Mouse (Mus musculus) G1E (cell line): ENCODE data around the gene Ak3.

Source experiments
- CTCF ChIP-seq: IDR thresholded peaks from 2 replicates; pipeline ENCODE4 v1.5.1; 2012; ENCODE audit warnings: low read depth, low read length, inconsistent platforms, mixed read lengths
- TAL1 ChIP-seq: conservative IDR thresholded peaks from 2 replicates; pipeline ENCODE4 v1.6.1; 2012; ENCODE audit warnings: low read depth, low read length, inconsistent platforms, mixed read lengths

DNA sequence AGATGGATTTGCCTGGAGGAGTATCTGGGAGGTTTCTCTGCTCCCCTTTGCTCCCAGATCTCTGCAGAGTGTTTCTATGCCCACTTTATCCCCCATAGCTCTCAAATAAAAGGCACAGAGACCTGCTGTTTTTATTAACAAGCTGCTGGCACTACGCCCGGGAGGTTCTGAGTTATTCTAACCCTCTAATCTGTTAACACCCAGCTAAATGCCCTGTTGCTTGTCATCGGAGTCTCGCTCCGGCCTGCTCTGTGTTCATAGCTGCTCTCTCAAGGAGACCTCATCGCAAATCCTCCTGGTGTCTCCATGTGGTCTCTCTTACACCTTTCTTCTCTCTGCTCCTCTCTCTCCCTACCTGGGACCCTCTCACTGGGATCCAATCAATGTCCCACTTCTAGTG, 27.0 kb upstream of the Ak3 start:
- TF ChIP-seq CTCF (no peak), TAL1 (no peak)
